Mouse (Mus musculus): ENCODE measurements at regions not wholly inside any gene's neighbourhood (a gene's known extent, or its start where the extent isn't known, plus 50 kb on each side); places are given as distances from the start of the nearest gene placed in this dataset.

DNA sequence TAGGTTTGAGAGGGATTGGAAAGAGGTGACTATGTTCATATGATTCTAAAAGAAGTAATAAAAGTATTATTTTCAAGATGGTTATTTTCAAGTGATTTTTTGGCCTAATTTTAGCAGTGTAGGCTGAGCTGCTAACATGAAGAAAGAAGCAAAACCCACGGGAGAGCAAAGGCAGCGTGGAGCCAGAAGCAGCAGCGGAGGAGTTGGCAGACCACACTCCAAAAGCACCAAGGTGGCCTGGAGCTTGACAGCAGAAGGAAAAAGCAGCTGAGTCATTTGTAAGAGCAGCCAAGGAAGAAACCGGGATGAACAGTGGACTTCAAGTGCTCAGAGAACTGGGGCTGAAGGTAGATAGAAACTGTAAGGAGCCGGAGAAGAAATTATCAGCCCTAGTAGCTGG is 55.9 kb downstream of the Hdgfl1 start:
- peak; percentile 25 for DNase-seq (ENCODE audit: low read depth, low spot score)

DNA sequence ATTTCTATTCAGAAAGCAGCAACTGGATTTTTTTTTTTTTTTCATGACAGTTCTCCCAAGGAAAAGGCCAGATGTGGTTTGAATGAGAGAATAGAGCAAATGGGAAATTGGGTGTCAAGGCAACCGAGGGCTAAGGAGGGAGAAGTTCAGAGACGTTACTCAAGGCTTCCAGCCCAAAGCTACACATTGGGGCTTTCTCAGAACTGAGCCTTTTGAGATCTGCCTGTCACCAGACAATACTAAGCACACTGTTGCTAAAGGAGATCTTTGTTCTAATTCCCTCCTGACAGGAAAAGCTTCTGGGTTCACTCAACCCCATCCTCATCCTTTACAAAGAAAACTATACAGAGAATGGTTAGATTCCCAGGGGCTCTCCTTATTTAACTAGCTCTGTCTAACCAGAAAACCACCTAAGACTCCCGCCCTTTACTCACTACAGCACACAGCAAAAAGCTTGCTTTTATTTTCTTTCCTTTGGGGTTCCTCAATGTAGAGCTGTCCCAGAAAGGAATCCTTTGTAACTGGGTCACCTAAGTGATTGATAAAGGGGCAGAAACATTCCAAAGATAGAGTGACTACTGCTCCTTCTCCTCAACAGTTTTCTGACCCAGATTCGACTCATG is 70.8 kb downstream of the Hdgfl1 start:
- DNase-seq (ENCODE audit: low read depth, low spot score): no peak

- no peak for DNase-seq (ENCODE audit: low read depth, low spot score)
Measured at GRCm38 (mm10) chr13:26659471-26659870, 110.5 kb downstream of the Hdgfl1 start.

- no peak for DNase-seq (ENCODE audit: low read depth, low spot score)
Measured at GRCm38 (mm10) chr13:26657010-26657611, 112.9 kb downstream of the Hdgfl1 start.

Measured in skeletal muscle tissue, adult 2 months (tissue).